Mouse (Mus musculus): Measurements from ENCODE around the gene Gsg1.
A peak's percentile ranks its signal among the peaks of the same experiment; 100 is the strongest.

The Gsg1 gene

GRCm38 (mm10) chr6:135203737-135204136 is 50.4 kb downstream of the Gsg1 start:
- no peak for DNase-seq

- no peak for DNase-seq
These were observed 51.5 kb downstream of the Gsg1 start for GRCm38 (mm10) chr6:135202668-135203067.

DNA sequence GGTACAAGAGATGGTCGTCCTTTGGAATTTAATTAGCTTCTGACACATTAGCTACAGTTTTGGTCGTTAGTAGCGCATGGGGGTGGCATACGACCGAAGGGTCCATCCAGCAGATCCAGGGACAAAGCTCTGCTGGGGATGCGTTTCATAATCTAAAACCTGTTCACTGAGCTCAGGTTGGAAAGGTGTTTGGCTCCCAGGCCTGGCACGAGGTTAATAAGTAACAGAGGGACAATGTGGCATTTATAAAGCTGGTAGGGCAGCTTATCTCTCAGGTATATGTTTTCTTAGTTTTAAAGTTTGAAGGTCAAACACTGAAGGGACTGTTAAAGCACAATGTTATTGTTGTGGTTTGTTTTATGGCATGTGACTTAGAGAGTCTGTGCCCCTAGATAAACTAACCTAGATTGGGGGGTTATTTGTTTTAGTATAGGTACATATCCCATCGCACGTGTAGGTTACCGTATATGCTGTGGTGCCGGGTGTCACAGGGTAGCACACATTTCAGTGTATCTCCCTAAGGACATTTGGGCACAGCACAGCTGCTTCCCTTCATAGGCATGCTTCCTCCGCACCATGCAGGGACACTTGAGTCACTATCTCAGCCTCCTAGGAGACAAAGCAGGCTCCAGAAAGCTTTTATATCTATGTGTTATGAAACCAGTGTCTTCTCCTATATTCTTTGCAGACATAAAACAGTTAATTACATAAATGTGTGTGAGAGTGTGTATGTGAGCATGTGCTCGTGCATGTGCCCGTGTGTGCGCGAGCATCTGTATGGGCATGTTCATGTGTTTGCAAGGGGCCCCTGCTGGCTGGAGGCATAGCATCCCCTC is 53.8 kb downstream of the Gsg1 start:
- no peak for DNase-seq

- no peak for DNase-seq
These were observed 55.4 kb downstream of the Gsg1 start for GRCm38 (mm10) chr6:135198726-135199125.

GRCm38 (mm10) chr6:135197921-135198532 is 56.1 kb downstream of the Gsg1 start, which contains the start of the genes Fam234b and Hebp1:
Gene Fam234b, plus strand, starts transcription at chr6:135197977.
Gene Hebp1, minus strand, starts transcription at chr6:135198022.
- DNase-seq = peak; percentile 94

- no peak for DNase-seq
These were observed 56.7 kb downstream of the Gsg1 start for GRCm38 (mm10) chr6:135197446-135197845.

- DNase-seq = peak; percentile 78
These were observed 57.4 kb downstream of the Gsg1 start for GRCm38 (mm10) chr6:135196707-135197106.

GRCm38 (mm10) chr6:135194907-135195306 is 59.2 kb downstream of the Gsg1 start:
- peak; percentile 75 for DNase-seq

- no peak for DNase-seq
These were observed 60.4 kb downstream of the Gsg1 start for GRCm38 (mm10) chr6:135193733-135194132.

GRCm38 (mm10) chr6:135192993-135193392 is 61.2 kb downstream of the Gsg1 start:
- DNase-seq = no peak

DNA sequence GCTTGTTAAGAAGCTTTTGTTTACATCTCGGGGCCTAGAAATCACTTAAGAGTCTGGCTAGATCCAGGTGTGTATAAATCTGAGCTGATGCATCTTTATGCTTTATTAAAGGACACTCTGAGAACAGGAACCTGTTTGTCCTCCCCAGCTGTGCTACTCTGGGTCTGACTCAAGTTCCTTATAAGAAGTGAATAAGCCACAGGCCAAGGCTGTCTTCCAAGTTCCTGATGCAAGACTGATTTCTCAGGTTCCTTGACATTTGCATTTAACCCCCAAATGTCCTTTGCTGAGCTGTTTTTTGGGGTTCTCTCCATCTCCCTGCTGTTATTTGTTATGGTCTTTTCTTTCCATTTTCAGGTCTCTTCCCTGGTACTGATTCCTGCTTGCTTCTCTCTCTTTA is 62.2 kb downstream of the Gsg1 start:
- no peak for DNase-seq

DNA sequence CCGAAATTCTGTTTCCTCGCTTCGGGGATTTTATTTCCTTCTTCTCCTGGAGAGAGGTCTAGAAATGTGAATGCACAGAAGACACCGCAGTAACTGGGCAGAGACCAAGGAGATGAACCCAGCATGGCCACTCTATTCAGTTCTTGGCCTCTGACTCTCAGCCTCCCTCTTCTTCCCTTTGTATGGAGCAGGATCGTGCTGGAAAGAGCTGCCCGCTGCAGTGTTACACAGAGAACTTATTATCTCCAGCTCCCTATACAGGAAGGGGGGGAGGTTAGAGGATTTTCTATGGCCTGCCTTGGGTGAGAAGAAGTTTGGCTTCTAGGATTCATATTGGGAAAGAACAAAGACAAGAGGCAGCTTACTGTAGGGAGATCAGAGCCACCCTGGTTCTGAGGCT is 64.0 kb downstream of the Gsg1 start:
- DNase-seq = no peak

- no peak for DNase-seq
These were observed 65.5 kb downstream of the Gsg1 start for GRCm38 (mm10) chr6:135188629-135189028.

All from liver (tissue).